Mouse (Mus musculus) brown adipose tissue, adult 24 weeks (tissue): ENCODE results near the gene Igf2bp1. TPM values are rescaled to one million over a fixed set of nuclear protein-coding genes. Genes with fewer than 3 reads are reported as not detected.

ENCODE experiments used
- H3K27ac ChIP-seq: fragments of 200-500 bp; replicated peaks from 2 replicates; pipeline ENCODE4 v1.5.1; 2012; ENCODE audit warnings: low read depth, mild to moderate bottlenecking, low read length
- H3K4me1 ChIP-seq: fragments of 200-500 bp; 2 replicates; pipeline ENCODE4 v1.6.1; 2012; ENCODE audit warnings: low read length, mixed read lengths; ENCODE audit not compliant: control insufficient read depth, insufficient read depth, insufficient read length
- H3K4me3 ChIP-seq: fragments of 200-500 bp; 2 replicates; pipeline ENCODE4 v1.5.1; 2012; ENCODE audit warnings: low read depth, mild to moderate bottlenecking, low read length, moderate library complexity; ENCODE audit not compliant: insufficient read depth
- polyA plus RNA-seq: library from polyadenylated mRNA; stranded (reverse); fragments of >200 nt; gene quantifications from 2 replicates; pipeline ENCODE4 v1.2.4, GENCODE M21; 2012; ENCODE audit not compliant: missing spikeins, insufficient read depth, insufficient read length

The Igf2bp1 gene
- not detected in 2 replicates for polyA plus RNA-seq

DNA sequence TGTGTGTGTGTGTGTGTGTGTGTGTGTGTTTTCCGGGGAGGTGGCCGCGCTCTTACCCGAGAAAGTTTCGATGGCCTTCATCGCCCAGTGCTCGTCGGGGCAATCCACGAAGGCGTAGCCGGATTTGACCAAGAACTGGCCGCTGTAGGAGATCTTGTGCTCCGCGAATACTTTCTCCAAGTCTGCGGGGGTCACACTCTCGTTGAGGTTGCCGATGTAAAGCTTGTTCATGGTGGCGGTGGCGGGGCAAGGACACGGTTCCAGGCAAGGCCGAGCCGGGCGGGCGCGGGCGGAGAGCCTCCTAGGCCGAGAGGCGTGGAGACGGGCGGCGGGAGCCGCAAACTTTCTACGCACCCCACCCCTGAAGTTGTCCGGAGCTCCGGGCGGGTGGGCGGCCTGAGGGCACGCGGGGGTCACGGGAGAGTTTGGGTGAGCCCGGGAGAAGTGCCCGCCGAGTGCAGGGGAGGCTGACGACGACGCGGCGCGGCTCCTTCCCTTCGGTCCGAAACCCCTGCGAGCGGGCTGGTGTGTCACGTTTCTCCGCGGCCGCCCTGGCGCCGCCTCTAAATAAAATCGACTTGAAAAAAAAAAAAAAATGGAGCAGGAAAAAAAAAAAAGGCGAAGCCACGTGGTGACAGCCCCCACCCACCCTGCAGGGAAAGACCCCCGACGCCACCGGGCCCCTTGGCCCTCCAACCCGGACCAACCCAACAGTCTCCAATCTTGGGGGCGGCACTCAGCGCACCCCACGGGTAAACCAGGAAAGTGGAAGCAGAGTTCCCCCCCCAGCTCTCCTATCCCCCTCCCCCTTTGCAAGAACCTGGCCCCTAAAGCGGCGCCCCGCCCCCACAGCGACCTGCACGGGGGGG, at the start of gene Igf2bp1:
Gene Igf2bp1, minus strand, starts transcription at position 538 of the 869 bp plus-strand sequence.
- H3K27ac ChIP-seq = no peak within 1 kb of the TSS
- H3K4me1 ChIP-seq = no peaks in the 10 kb centered on the region
- H3K4me3 ChIP-seq = peak within 1 kb of the TSS; percentile 41

DNA sequence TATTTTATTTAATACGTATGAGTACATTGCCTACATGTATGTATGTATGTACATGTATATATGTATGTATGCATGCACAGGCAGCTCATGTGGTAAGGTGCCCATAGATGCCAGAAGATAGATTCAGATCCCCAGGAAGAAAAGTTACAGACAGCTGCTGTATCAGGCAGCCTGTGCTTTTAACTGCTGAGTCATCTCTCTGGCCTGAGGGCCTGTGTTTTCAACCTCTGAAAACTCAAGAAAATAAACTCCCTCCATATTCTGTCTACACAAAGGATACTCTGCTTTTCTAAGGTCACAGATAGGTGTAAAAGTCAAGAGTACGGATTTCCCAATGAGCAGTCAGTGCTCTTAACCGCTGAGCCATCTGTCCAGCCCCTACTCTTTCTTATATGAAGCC, 45.1 kb upstream of the Igf2bp1 start:
- H3K27ac ChIP-seq = no peak overlapping the region
- no peaks in the 10 kb centered on the region for H3K4me1 ChIP-seq
- H3K4me3 ChIP-seq = no peak overlapping the region

DNA sequence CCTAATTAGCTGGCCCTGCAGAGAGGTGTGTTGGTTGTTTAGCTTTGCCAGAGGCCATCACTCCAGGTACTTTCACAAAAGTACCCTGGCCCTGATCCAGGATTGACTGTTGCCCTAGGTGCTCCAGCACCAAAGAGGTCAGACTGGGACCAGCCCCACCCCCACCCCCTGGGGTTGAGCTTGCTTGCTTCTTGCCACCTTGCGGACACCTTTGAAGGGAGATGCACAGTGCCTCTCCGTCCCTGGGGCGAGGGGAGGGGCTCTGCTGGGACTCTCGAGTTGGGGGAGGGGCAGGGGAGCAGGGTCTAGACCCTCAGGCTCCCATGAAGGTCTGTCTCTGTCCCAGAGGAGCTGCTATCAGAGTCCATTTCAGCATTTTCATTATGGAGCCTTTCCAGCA, 44.2 kb upstream of the Igf2bp1 start:
- Histone ChIP-seq H3K4me3 (no peak overlapping the region), H3K4me1 (no peaks in the 10 kb centered on the region), H3K27ac (no peak overlapping the region)

DNA sequence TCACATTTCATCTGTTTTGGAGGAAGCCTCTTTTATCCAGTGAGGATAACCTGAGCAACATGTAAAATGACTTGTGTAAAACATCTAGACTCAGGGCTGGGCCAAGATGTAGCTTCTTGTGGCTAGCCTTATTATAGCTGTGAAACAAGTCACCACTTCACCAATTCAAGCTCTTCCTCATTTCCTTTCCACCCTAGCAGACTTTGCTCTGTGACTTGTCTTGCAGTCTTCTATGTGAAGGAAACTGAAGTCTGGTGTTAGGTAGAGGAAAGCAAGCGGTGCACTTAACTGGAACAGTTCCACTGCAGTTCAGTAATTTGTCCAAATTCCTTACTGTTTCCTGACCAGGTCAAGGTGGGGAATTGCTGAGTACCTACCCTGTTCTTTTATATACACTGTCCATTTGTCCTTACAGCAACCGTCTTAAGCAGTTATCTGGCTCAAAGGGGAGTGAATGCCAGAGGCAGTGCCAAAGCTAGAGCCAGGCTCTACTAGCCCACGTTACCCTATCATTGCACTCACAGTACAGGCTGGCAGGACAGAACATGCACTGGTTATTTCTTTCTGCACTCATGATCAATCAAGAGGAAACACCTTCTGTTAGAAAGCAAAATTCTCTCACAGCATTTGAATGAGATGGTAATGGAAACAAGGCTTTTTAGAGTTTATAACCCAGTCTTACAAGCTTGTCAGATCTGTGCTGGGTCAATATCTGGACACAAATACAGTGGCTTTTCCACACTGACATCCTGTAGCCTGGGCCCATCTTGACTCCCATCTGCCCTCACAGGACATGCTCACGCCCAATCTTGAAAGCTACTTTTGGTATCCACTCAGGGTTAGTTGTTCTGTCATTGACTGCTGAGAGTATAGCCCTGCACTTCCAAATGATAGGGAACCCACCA, 42.0 kb upstream of the Igf2bp1 start:
- Histone ChIP-seq H3K27ac (no peak overlapping the region), H3K4me3 (no peak overlapping the region), H3K4me1 (no peaks in the 10 kb centered on the region)

GRCm38 (mm10) chr11:96046793-96047192, 41.1 kb upstream of the Igf2bp1 start:
- Histone ChIP-seq H3K27ac (no peak overlapping the region), H3K4me3 (no peak overlapping the region), H3K4me1 (no peaks in the 10 kb centered on the region)

GRCm38 (mm10) chr11:96046028-96046427, 40.3 kb upstream of the Igf2bp1 start:
- Histone ChIP-seq H3K4me3 (no peak overlapping the region), H3K27ac (no peak overlapping the region), H3K4me1 (no peaks in the 10 kb centered on the region)

- Histone ChIP-seq H3K4me3 (no peak overlapping the region), H3K4me1 (no peaks in the 10 kb centered on the region), H3K27ac (no peak overlapping the region)
Observed at GRCm38 (mm10) chr11:96044803-96045567, 39.2 kb upstream of the Igf2bp1 start.

GRCm38 (mm10) chr11:96038560-96038959, 32.8 kb upstream of the Igf2bp1 start:
- H3K4me3 ChIP-seq = no peak overlapping the region
- peaks cover 8% of the 10 kb centered on the region; the same call in 1 of the 2 replicates for H3K4me1 ChIP-seq
- no peak overlapping the region for H3K27ac ChIP-seq

GRCm38 (mm10) chr11:96037499-96037898, 31.8 kb upstream of the Igf2bp1 start:
- H3K4me3 ChIP-seq = no peak overlapping the region
- H3K27ac ChIP-seq = no peak overlapping the region
- H3K4me1 ChIP-seq = peaks cover 8% of the 10 kb centered on the region; the same call in 1 of the 2 replicates

GRCm38 (mm10) chr11:96035133-96035532, 29.4 kb upstream of the Igf2bp1 start:
- Histone ChIP-seq H3K4me1 (peaks cover 8% of the 10 kb centered on the region; the same call in 1 of the 2 replicates), H3K4me3 (peak overlapping the region; percentile 94), H3K27ac (no peak overlapping the region)

DNA sequence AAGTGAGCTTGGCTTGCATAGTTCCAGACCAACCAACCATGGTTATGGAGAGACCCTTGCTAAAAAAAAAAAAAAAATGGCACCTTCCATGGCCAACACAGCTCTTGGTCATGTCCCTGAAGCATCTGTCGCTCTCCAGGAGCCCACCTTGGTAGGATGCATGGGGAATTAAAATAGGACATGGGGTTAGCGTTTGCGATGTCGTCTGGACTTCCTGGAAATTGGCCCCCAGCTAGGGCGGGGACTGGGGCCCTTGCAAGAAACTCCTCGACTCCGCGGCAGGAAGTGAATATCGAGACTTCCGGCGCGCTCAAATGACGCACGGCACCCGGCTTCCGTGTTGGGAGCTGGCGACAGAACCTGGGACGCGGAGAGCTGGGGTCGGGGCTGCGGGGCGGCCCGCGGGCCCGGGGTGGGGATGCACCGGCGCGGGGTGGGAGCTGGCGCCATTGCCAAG, 28.9 kb upstream of the Igf2bp1 start, which contains the start of gene Snf8:
Gene Snf8, plus strand, starts transcription at position 290 of the 457 bp plus-strand sequence.
- Histone ChIP-seq H3K27ac (peak within 1 kb of the TSS; percentile 62; the same call in 1 of the 2 replicates), H3K4me1 (peaks cover 8% of the 10 kb centered on the region; the same call in 1 of the 2 replicates), H3K4me3 (peak within 1 kb of the TSS; percentile 94)

DNA sequence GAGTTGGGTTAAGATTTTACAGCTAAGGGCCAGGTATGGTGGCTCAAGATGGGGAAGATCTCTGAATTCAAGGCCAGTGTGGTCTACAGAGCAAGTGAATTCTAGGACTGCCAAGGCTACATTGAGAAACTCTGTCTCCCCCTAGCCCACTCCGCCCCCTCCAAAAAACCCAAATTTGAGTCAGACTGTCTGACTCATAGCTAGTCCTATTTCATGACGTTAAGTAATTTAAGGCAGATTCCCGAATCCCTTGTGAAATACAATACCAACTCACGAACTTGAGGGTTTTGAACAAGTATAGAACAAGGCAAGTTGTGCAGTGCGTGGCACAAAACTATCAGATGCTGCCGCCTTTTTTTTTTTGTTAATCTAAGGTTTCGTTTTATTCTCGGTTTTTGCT, 28.4 kb upstream of the Igf2bp1 start:
- H3K4me3 ChIP-seq = peak overlapping the region; percentile 94
- no peak overlapping the region for H3K27ac ChIP-seq
- H3K4me1 ChIP-seq = peaks cover 8% of the 10 kb centered on the region; the same call in 1 of the 2 replicates

GRCm38 (mm10) chr11:96033264-96033663, 27.5 kb upstream of the Igf2bp1 start:
- no peak overlapping the region for H3K27ac ChIP-seq

GRCm38 (mm10) chr11:96031701-96032100, 26.0 kb upstream of the Igf2bp1 start:
- H3K4me1 ChIP-seq = peaks cover 8% of the 10 kb centered on the region; the same call in 1 of the 2 replicates
- H3K4me3 ChIP-seq = no peak overlapping the region
- H3K27ac ChIP-seq = no peak overlapping the region

More at GRCm38 (mm10) chr11:96033264-96033663, 27.5 kb upstream of the Igf2bp1 start:
- no peak overlapping the region for H3K4me3 ChIP-seq
- H3K4me1 ChIP-seq = peaks cover 8% of the 10 kb centered on the region; the same call in 1 of the 2 replicates
